Mouse (Mus musculus): ENCODE measurements at regions not wholly inside any gene's neighbourhood (a gene's known extent, or its start where the extent isn't known, plus 50 kb on each side); places are given as distances from the start of the nearest gene placed in this dataset.

GRCm38 (mm10) chr7:110713661-110714060 is 54.3 kb upstream of the Ampd3 start:
- DNase-seq (ENCODE audit: extremely low spot score in 1 of 2, low spot score in 2 of 2) = no peak
- intact Hi-C loops (cut with DNase I) = no loop called here

- no peak for DNase-seq (ENCODE audit: extremely low spot score in 1 of 2, low spot score in 2 of 2)
- intact Hi-C loops (cut with DNase I) = no loop called here
Measured at GRCm38 (mm10) chr7:110715110-110715509, 52.9 kb upstream of the Ampd3 start.

- intact Hi-C loops (cut with DNase I) = no loop called here
- no peak for DNase-seq (ENCODE audit: extremely low spot score in 1 of 2, low spot score in 2 of 2)
Measured at GRCm38 (mm10) chr7:110715545-110715944, 52.5 kb upstream of the Ampd3 start.

GRCm38 (mm10) chr7:110717104-110717503 is 50.9 kb upstream of the Ampd3 start:
- DNase-seq (ENCODE audit: extremely low spot score in 1 of 2, low spot score in 2 of 2) = no peak
- intact Hi-C loops (cut with DNase I) = no loop called here
